Mouse (Mus musculus) C2C12 (cell line): ENCODE data around the gene Kif26b.

ENCODE experiments used
- CEBPB ChIP-seq: IDR thresholded peaks from one replicate; pipeline ENCODE4 v1.6.1; 2011; ENCODE audit warnings: low read depth, mild to moderate bottlenecking, control low read depth, moderate library complexity
- CTCF ChIP-seq: IDR thresholded peaks from one replicate; pipeline ENCODE4 v1.5.1; 2011; ENCODE audit not compliant: control insufficient read depth, insufficient read depth, insufficient read length

DNA sequence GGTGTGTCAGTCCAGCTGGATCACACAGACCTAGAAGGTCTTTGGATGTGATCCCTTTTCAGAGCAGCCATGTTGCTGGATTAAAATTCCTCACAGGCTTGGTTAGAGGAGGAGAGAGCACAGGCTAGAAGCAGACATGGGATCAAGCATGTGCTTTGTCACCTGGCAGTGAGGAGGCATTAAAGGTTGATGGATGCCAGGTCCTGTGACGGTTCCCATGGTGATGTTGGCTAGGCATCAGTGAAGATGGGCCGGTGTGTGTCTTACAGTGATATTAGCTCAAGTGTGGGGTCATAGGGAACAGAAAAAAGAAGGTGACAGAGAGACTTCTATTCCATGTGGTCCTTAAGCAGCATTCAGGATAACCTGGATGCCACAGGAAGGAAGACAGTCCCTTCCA is 46.8 kb downstream of the Kif26b start:
- TF ChIP-seq CTCF (no peak), CEBPB (no peak)
